Mouse (Mus musculus): ENCODE data around the gene Nxpe3. TPM values are rescaled to one million over a fixed set of nuclear protein-coding genes. Genes with fewer than 3 reads are reported as not detected.
"Not testable (repeated sequence)": the region's sequence is repeated elsewhere in the genome, so short reads cannot be mapped to it uniquely, and the experiment has no call there.

The Nxpe3 gene
- polyA plus RNA-seq, 1 experiment from 2014 or later = 0.83 TPM

GRCm38 (mm10) chr16:55887814-55888583, 7.1 kb downstream of the Nxpe3 start:
- H3K4me3 ChIP-seq = no peak overlapping the region
- no peak overlapping the region for H3K4me2 ChIP-seq
- no peaks in the 10 kb centered on the region for H3K4me1 ChIP-seq
- WGBS = 64% methylated on average over 7 of the region's 7 CpGs
- H3K9me3 ChIP-seq = no peaks in the 10 kb centered on the region
- H3K9ac ChIP-seq = no peak overlapping the region
- no peak overlapping the region for H3K27ac ChIP-seq
- peaks cover 13% of the 10 kb centered on the region for H3K36me3 ChIP-seq
- no peaks in the 10 kb centered on the region for H3K27me3 ChIP-seq
- no peak for ATAC-seq (ENCODE audit: insufficient number of reproducible peaks, insufficient read depth, low FRiP score, low TSS enrichment, low read depth)

GRCm38 (mm10) chr16:55884246-55884645, 10.8 kb downstream of the Nxpe3 start:
- ATAC-seq (ENCODE audit: insufficient number of reproducible peaks, insufficient read depth, low FRiP score, low TSS enrichment, low read depth) = no peak
- Histone ChIP-seq H3K27ac (no peak overlapping the region), H3K4me3 (no peak overlapping the region), H3K4me2 (no peak overlapping the region), H3K9me3 (no peaks in the 10 kb centered on the region), H3K9ac (no peak overlapping the region), H3K4me1 (no peaks in the 10 kb centered on the region), H3K27me3 (no peaks in the 10 kb centered on the region), H3K36me3 (peaks cover 9% of the 10 kb centered on the region; the same call in 1 of the 2 replicates)
- WGBS = 83% methylated on average over 11 of the region's 11 CpGs

- H3K36me3 ChIP-seq = no peaks in the 10 kb centered on the region
- no peak overlapping the region for H3K27ac ChIP-seq
- 73% methylated on average over 6 of the region's 6 CpGs for WGBS
- H3K4me2 ChIP-seq = no peak overlapping the region
- no peaks in the 10 kb centered on the region for H3K4me1 ChIP-seq
- no peaks in the 10 kb centered on the region for H3K9me3 ChIP-seq
- no peak overlapping the region for H3K4me3 ChIP-seq
- no peak overlapping the region for H3K9ac ChIP-seq
- no peaks in the 10 kb centered on the region for H3K27me3 ChIP-seq
- no peak for ATAC-seq (ENCODE audit: insufficient number of reproducible peaks, insufficient read depth, low FRiP score, low TSS enrichment, low read depth)
Observed at GRCm38 (mm10) chr16:55876025-55876424, 19.1 kb downstream of the Nxpe3 start.

- ATAC-seq (ENCODE audit: insufficient number of reproducible peaks, insufficient read depth, low FRiP score, low TSS enrichment, low read depth) = no peak
- 0 out of 2 replicates have a peak, but pooled peaks cover 6% of the 10 kb centered on the region for H3K36me3 ChIP-seq
- H3K4me2 ChIP-seq = no peak overlapping the region
- H3K9me3 ChIP-seq = no peaks in the 10 kb centered on the region
- H3K4me1 ChIP-seq = no peaks in the 10 kb centered on the region
- 59% methylated on average over 4 of the region's 4 CpGs for WGBS
- H3K27me3 ChIP-seq = no peaks in the 10 kb centered on the region
- no peak overlapping the region for H3K27ac ChIP-seq
- no peak overlapping the region for H3K4me3 ChIP-seq
- H3K9ac ChIP-seq = no peak overlapping the region
Observed at GRCm38 (mm10) chr16:55863832-55864231, 31.3 kb downstream of the Nxpe3 start.

GRCm38 (mm10) chr16:55863149-55863815, 31.8 kb downstream of the Nxpe3 start:
- Histone ChIP-seq H3K9ac (no peak overlapping the region), H3K4me3 (no peak overlapping the region), H3K27ac (no peak overlapping the region), H3K27me3 (no peaks in the 10 kb centered on the region), H3K4me2 (no peak overlapping the region), H3K9me3 (no peaks in the 10 kb centered on the region), H3K4me1 (no peaks in the 10 kb centered on the region), H3K36me3 (0 out of 2 replicates have a peak, but pooled peaks cover 6% of the 10 kb centered on the region)
- no peak for ATAC-seq (ENCODE audit: insufficient number of reproducible peaks, insufficient read depth, low FRiP score, low TSS enrichment, low read depth)
- WGBS = 24% methylated on average over 7 of the region's 7 CpGs

- no peaks in the 10 kb centered on the region for H3K4me1 ChIP-seq
- no peak overlapping the region for H3K4me3 ChIP-seq
- H3K9me3 ChIP-seq = no peaks in the 10 kb centered on the region
- WGBS = 83% methylated on average over 3 of the region's 3 CpGs
- peaks cover 9% of the 10 kb centered on the region for H3K36me3 ChIP-seq
- no peak for ATAC-seq (ENCODE audit: insufficient number of reproducible peaks, insufficient read depth, low FRiP score, low TSS enrichment, low read depth)
- no peak overlapping the region for H3K27ac ChIP-seq
- no peak overlapping the region for H3K4me2 ChIP-seq
- H3K27me3 ChIP-seq = no peaks in the 10 kb centered on the region
- H3K9ac ChIP-seq = no peak overlapping the region
Observed at GRCm38 (mm10) chr16:55861104-55861503, 34.0 kb downstream of the Nxpe3 start.

- not testable (repeated sequence) for H3K4me2 ChIP-seq; H3K27me3 ChIP-seq; H3K9me3 ChIP-seq; H3K4me3 ChIP-seq; ATAC-seq (ENCODE audit: insufficient number of reproducible peaks, insufficient read depth, low FRiP score, low TSS enrichment, low read depth); H3K36me3 ChIP-seq; H3K4me1 ChIP-seq; H3K9ac ChIP-seq; H3K27ac ChIP-seq
- 97% methylated on average over 4 of the region's 4 CpGs for WGBS
Observed at GRCm38 (mm10) chr16:55859421-55859820, 35.7 kb downstream of the Nxpe3 start.

- no peak overlapping the region for H3K27ac ChIP-seq
Observed at GRCm38 (mm10) chr16:55858465-55858864, 36.6 kb downstream of the Nxpe3 start.

GRCm38 (mm10) chr16:55852943-55853727, 42.0 kb downstream of the Nxpe3 start:
- H3K27me3 ChIP-seq = no peaks in the 10 kb centered on the region
- 0 out of 2 replicates have a peak, but pooled peaks have one; percentile 32 for ATAC-seq (ENCODE audit: insufficient number of reproducible peaks, insufficient read depth, low FRiP score, low TSS enrichment, low read depth)
- no peaks in the 10 kb centered on the region for H3K9me3 ChIP-seq
- H3K9ac ChIP-seq = no peak overlapping the region
- no peak overlapping the region for H3K4me2 ChIP-seq
- H3K4me3 ChIP-seq = no peak overlapping the region
- peaks cover 11% of the 10 kb centered on the region for H3K36me3 ChIP-seq
- H3K27ac ChIP-seq = no peak overlapping the region
- no peaks in the 10 kb centered on the region for H3K4me1 ChIP-seq
- WGBS = 57% methylated on average over 19 of the region's 19 CpGs

More at GRCm38 (mm10) chr16:55858465-55858864, 36.6 kb downstream of the Nxpe3 start:
- Histone ChIP-seq H3K27me3 (no peaks in the 10 kb centered on the region), H3K4me3 (no peak overlapping the region), H3K4me2 (no peak overlapping the region), H3K36me3 (peaks cover 9% of the 10 kb centered on the region), H3K9me3 (no peaks in the 10 kb centered on the region), H3K9ac (no peak overlapping the region), H3K4me1 (no peaks in the 10 kb centered on the region)
- WGBS = 59% methylated on average over 6 of the region's 6 CpGs
- ATAC-seq (ENCODE audit: insufficient number of reproducible peaks, insufficient read depth, low FRiP score, low TSS enrichment, low read depth) = no peak

GRCm38 (mm10) chr16:55852515-55852914, 42.6 kb downstream of the Nxpe3 start:
- peaks cover 11% of the 10 kb centered on the region for H3K36me3 ChIP-seq
- no peaks in the 10 kb centered on the region for H3K27me3 ChIP-seq
- 25% methylated on average over 4 of the region's 4 CpGs for whole genome bisulfite sequencing
- no peak overlapping the region for H3K27ac ChIP-seq
- no peak for ATAC-seq (ENCODE audit: insufficient number of reproducible peaks, insufficient read depth, low FRiP score, low TSS enrichment, low read depth)
- no peak overlapping the region for H3K9ac ChIP-seq
- no peaks in the 10 kb centered on the region for H3K9me3 ChIP-seq
- no peak overlapping the region for H3K4me3 ChIP-seq
- no peaks in the 10 kb centered on the region for H3K4me1 ChIP-seq
- no peak overlapping the region for H3K4me2 ChIP-seq

GRCm38 (mm10) chr16:55850485-55850884, 44.6 kb downstream of the Nxpe3 start:
- Histone ChIP-seq H3K9me3 (no peaks in the 10 kb centered on the region), H3K36me3 (peaks cover 5% of the 10 kb centered on the region; the same call in 1 of the 2 replicates), H3K27ac (no peak overlapping the region), H3K27me3 (no peaks in the 10 kb centered on the region), H3K9ac (no peak overlapping the region), H3K4me1 (no peaks in the 10 kb centered on the region), H3K4me3 (no peak overlapping the region), H3K4me2 (no peak overlapping the region)
- no peak for ATAC-seq (ENCODE audit: insufficient number of reproducible peaks, insufficient read depth, low FRiP score, low TSS enrichment, low read depth)
- WGBS = 68% methylated on average over 3 of the region's 3 CpGs
